Mouse (Mus musculus) hindbrain, embryonic 14.5 days (tissue): ENCODE measurements around the gene Ptprn2. TPM values are rescaled to one million over a fixed set of nuclear protein-coding genes. Genes with fewer than 3 reads are reported as not detected.

ENCODE experiments used
- ATAC-seq: fragments of 200-750 bp; cut with Nextera tagmentation; 2 replicates; pipeline ENCODE4 v1.8.0; 2017; ENCODE audit warnings: moderate number of reproducible peaks, mild to moderate bottlenecking, moderate TSS enrichment, moderate library complexity; ENCODE audit not compliant: low FRiP score
- DNase-seq: peaks from one replicate; pipeline ENCODE4 v3.0.0-alpha.2; 2015; ENCODE audit warnings: low spot score
- H3K27ac ChIP-seq: fragments of 300-500 bp; sonication (generic); 2 replicates; pipeline ENCODE4 v1.5.1; 2014; ENCODE audit warnings: mild to moderate bottlenecking, moderate library complexity
- H3K27me3 ChIP-seq: fragments of 300-500 bp; sonication (generic); 2 replicates; pipeline ENCODE4 v1.6.1; 2014; ENCODE audit warnings: mild to moderate bottlenecking, low read length, mixed read lengths; ENCODE audit not compliant: control insufficient read depth, insufficient read depth
- H3K36me3 ChIP-seq: fragments of 300-500 bp; sonication (generic); replicated peaks from 2 replicates; pipeline ENCODE4 v1.6.1; 2014; ENCODE audit not compliant: control insufficient read depth, insufficient read depth
- H3K4me1 ChIP-seq: fragments of 300-500 bp; sonication (generic); replicated peaks from 2 replicates; pipeline ENCODE4 v1.6.1; 2014; ENCODE audit warnings: antibody characterized with exemption, low read length, mixed read lengths; ENCODE audit not compliant: control insufficient read depth, insufficient read depth
- H3K4me2 ChIP-seq: fragments of 300-500 bp; sonication (generic); replicated peaks from 2 replicates; pipeline ENCODE4 v1.6.1; 2014; ENCODE audit warnings: mild to moderate bottlenecking, moderate library complexity
- H3K4me3 ChIP-seq: fragments of 300-500 bp; sonication (generic); replicated peaks from 2 replicates; pipeline ENCODE4 v1.5.1; 2014; ENCODE audit warnings: mild to moderate bottlenecking, low read length
- H3K9ac ChIP-seq: fragments of 300-500 bp; sonication (generic); 2 replicates; pipeline ENCODE4 v1.6.1; 2014
- H3K9me3 ChIP-seq: fragments of 300-500 bp; sonication (generic); 2 replicates; pipeline ENCODE4 v1.6.1; 2016; ENCODE audit warnings: low read length; ENCODE audit not compliant: control insufficient read depth
- WGBS: fragments of 180-500 bp; shearing (Covaris S2); extraction: QIAGEN DNeasy Blood & Tissue Kit; methylation state at CpG from one replicate; pipeline ENCODE4 v1.1.7; 2014; 5-methylcytosine and 5-hydroxymethylcytosine counted together
- polyA plus RNA-seq: library from polyadenylated mRNA; unstranded; fragments of >200 nt; fragmentation: Nextera tagmentation; extraction: Ambion mirVana; gene quantifications from 2 replicates; pipeline ENCODE4 v1.2.1, GENCODE M21; 2014

The Ptprn2 gene
- polyA plus RNA-seq, 1 experiment from 2014 or later, result 17.5 TPM

GRCm38 (mm10) chr12:116919691-116920526 lies 434.4 kb downstream of the Ptprn2 start:
- Histone ChIP-seq H3K9me3 (no peaks in the 10 kb centered on the region), H3K36me3 (no peaks in the 10 kb centered on the region), H3K4me2 (peak overlapping the region; percentile 35), H3K27me3 (0 out of 2 replicates have a peak, but pooled peaks cover 3% of the 10 kb centered on the region), H3K27ac (peak overlapping the region; percentile 88), H3K9ac (peak overlapping the region; percentile 34), H3K4me1 (peaks cover 38% of the 10 kb centered on the region), H3K4me3 (no peak overlapping the region)
- WGBS, result 18% methylated on average over 22 of the region's 22 CpGs
- DNase-seq (peak; percentile 72), ATAC-seq (peak; percentile 89)

- Histone ChIP-seq H3K9me3 (no peaks in the 10 kb centered on the region), H3K4me1 (peaks cover 6% of the 10 kb centered on the region; the same call in 1 of the 2 replicates), H3K9ac (no peak overlapping the region), H3K36me3 (no peaks in the 10 kb centered on the region), H3K27me3 (no peaks in the 10 kb centered on the region), H3K27ac (peak overlapping the region; percentile 65), H3K4me2 (no peak overlapping the region), H3K4me3 (no peak overlapping the region)
- WGBS, result 47% methylated on average over 5 of the region's 5 CpGs
- DNase-seq (no peak), ATAC-seq (no peak)
Observed at GRCm38 (mm10) chr12:116927115-116927514, 441.6 kb downstream of the Ptprn2 start.

- Histone ChIP-seq H3K4me1 (peaks cover 6% of the 10 kb centered on the region; the same call in 1 of the 2 replicates), H3K27me3 (no peaks in the 10 kb centered on the region), H3K9ac (no peak overlapping the region), H3K4me2 (no peak overlapping the region), H3K9me3 (no peaks in the 10 kb centered on the region), H3K36me3 (no peaks in the 10 kb centered on the region), H3K4me3 (no peak overlapping the region), H3K27ac (peak overlapping the region; percentile 65)
- ATAC-seq (no peak), DNase-seq (no peak)
- 94% methylated on average over 1 of the region's 1 CpGs for WGBS
Observed at GRCm38 (mm10) chr12:116927516-116927915, 442.0 kb downstream of the Ptprn2 start.

- Histone ChIP-seq H3K4me1 (peaks cover 23% of the 10 kb centered on the region), H3K4me3 (no peak overlapping the region), H3K27ac (peak overlapping the region; percentile 67; the same call in 1 of the 2 replicates), H3K4me2 (no peak overlapping the region), H3K9ac (no peak overlapping the region), H3K27me3 (no peaks in the 10 kb centered on the region), H3K36me3 (no peaks in the 10 kb centered on the region), H3K9me3 (no peaks in the 10 kb centered on the region)
- DNase-seq, result peak; percentile 74
- WGBS, result 8% methylated on average over 3 of the region's 3 CpGs
- peak; percentile 88 for ATAC-seq
Observed at GRCm38 (mm10) chr12:116938158-116938854, 452.8 kb downstream of the Ptprn2 start.

- 80% methylated on average over 5 of the region's 5 CpGs for WGBS
- no peak overlapping the region for H3K27ac ChIP-seq
- no peak overlapping the region for H3K9ac ChIP-seq
- peaks cover 8% of the 10 kb centered on the region; the same call in 1 of the 2 replicates for H3K4me1 ChIP-seq
- no peaks in the 10 kb centered on the region for H3K27me3 ChIP-seq
- no peak overlapping the region for H3K4me3 ChIP-seq
- H3K36me3 ChIP-seq, result no peaks in the 10 kb centered on the region
- DNase-seq (no peak), ATAC-seq (no peak)
- no peak overlapping the region for H3K4me2 ChIP-seq
- H3K9me3 ChIP-seq, result no peaks in the 10 kb centered on the region
Observed at GRCm38 (mm10) chr12:116943883-116944282, 458.4 kb downstream of the Ptprn2 start.

GRCm38 (mm10) chr12:116948151-116948928 lies 462.8 kb downstream of the Ptprn2 start:
- WGBS, result 74% methylated on average over 4 of the region's 4 CpGs
- Histone ChIP-seq H3K27ac (peak overlapping the region; percentile 38), H3K4me3 (no peak overlapping the region), H3K9me3 (no peaks in the 10 kb centered on the region), H3K27me3 (no peaks in the 10 kb centered on the region), H3K4me2 (no peak overlapping the region), H3K4me1 (0 out of 2 replicates have a peak, but pooled peaks cover 6% of the 10 kb centered on the region), H3K36me3 (no peaks in the 10 kb centered on the region), H3K9ac (no peak overlapping the region)
- DNase-seq, result no peak
- ATAC-seq, result no peak

- ATAC-seq, result no peak
- WGBS, result 81% methylated on average over 3 of the region's 3 CpGs
- Histone ChIP-seq H3K4me2 (no peak overlapping the region), H3K36me3 (no peaks in the 10 kb centered on the region), H3K9ac (no peak overlapping the region), H3K9me3 (no peaks in the 10 kb centered on the region), H3K27me3 (no peaks in the 10 kb centered on the region), H3K4me1 (0 out of 2 replicates have a peak, but pooled peaks cover 6% of the 10 kb centered on the region), H3K27ac (no peak overlapping the region), H3K4me3 (no peak overlapping the region)
- DNase-seq, result no peak
Observed at GRCm38 (mm10) chr12:116949726-116950125, 464.2 kb downstream of the Ptprn2 start.

- 56% methylated on average over 13 of the region's 13 CpGs for WGBS
Observed at GRCm38 (mm10) chr12:116952452-116953205, 467.1 kb downstream of the Ptprn2 start.

More at GRCm38 (mm10) chr12:116952452-116953205, 467.1 kb downstream of the Ptprn2 start:
- Histone ChIP-seq H3K9ac (no peak overlapping the region), H3K4me1 (0 out of 2 replicates have a peak, but pooled peaks cover 6% of the 10 kb centered on the region), H3K4me2 (no peak overlapping the region), H3K4me3 (no peak overlapping the region), H3K27me3 (no peaks in the 10 kb centered on the region), H3K9me3 (no peaks in the 10 kb centered on the region), H3K27ac (no peak overlapping the region), H3K36me3 (no peaks in the 10 kb centered on the region)
- ATAC-seq, result no peak
- no peak for DNase-seq
